Mouse (Mus musculus) midbrain, embryonic 11.5 days (tissue): ENCODE measurements around the gene Shroom1. TPM values are rescaled to one million over a fixed set of nuclear protein-coding genes. Genes with fewer than 3 reads are reported as not detected.

ENCODE experiments used
- ATAC-seq: fragments of 200-750 bp; cut with Nextera tagmentation; 2 replicates; pipeline ENCODE4 v1.8.0; 2017; ENCODE audit warnings: moderate TSS enrichment, moderate library complexity; ENCODE audit not compliant: low FRiP score
- DNase-seq: peaks from one replicate; pipeline ENCODE4 v3.0.0; 2015; ENCODE audit warnings: low spot score; ENCODE audit errors: missing footprints
- H3K27ac ChIP-seq: fragments of 300-500 bp; sonication (generic); 2 replicates; pipeline ENCODE4 v1.5.1; 2014; ENCODE audit warnings: low read depth, low read length
- H3K27me3 ChIP-seq: fragments of 300-500 bp; sonication (generic); 2 replicates; pipeline ENCODE4 v1.6.1; 2014; ENCODE audit warnings: mild to moderate bottlenecking, low read length, moderate library complexity, mixed read lengths; ENCODE audit not compliant: control insufficient read depth, insufficient read depth
- H3K36me3 ChIP-seq: fragments of 300-500 bp; sonication (generic); 2 replicates; pipeline ENCODE4 v1.6.1; 2014; ENCODE audit warnings: mild to moderate bottlenecking, low read length, moderate library complexity, mixed read lengths; ENCODE audit not compliant: control insufficient read depth, insufficient read depth
- H3K4me1 ChIP-seq: fragments of 300-500 bp; sonication (generic); 2 replicates; pipeline ENCODE4 v1.6.1; 2014; ENCODE audit warnings: low read length; ENCODE audit not compliant: control insufficient read depth, insufficient read depth
- H3K4me2 ChIP-seq: fragments of 300-500 bp; sonication (generic); 2 replicates; pipeline ENCODE4 v1.6.1; 2014; ENCODE audit warnings: mild to moderate bottlenecking, moderate library complexity
- H3K4me3 ChIP-seq: fragments of 300-500 bp; sonication (generic); 2 replicates; pipeline ENCODE4 v1.5.1; 2014; ENCODE audit warnings: low read depth, low read length
- H3K9ac ChIP-seq: fragments of 300-500 bp; sonication (generic); 2 replicates; pipeline ENCODE4 v1.6.1; 2014; ENCODE audit warnings: low read length
- H3K9me3 ChIP-seq: fragments of 300-500 bp; sonication (generic); 2 replicates; pipeline ENCODE4 v1.6.1; 2016; ENCODE audit warnings: low read length; ENCODE audit not compliant: control insufficient read depth
- WGBS: fragments of 180-500 bp; shearing (Covaris S2); extraction: QIAGEN DNeasy Blood & Tissue Kit; methylation state at CpG from one replicate; pipeline ENCODE4 v1.1.7; 2014; 5-methylcytosine and 5-hydroxymethylcytosine counted together
- microRNA-seq: library from miRNA; unstranded; fragments of <30 nt; microRNA quantifications from one replicate; pipeline ENCODE4, GENCODE M21; 2017
- polyA plus RNA-seq: library from polyadenylated mRNA; unstranded; fragments of >200 nt; fragmentation: Nextera tagmentation; extraction: Ambion mirVana; gene quantifications from 2 replicates; pipeline ENCODE4 v1.2.1, GENCODE M21; 2014

Shroom1 gene
- polyA plus RNA-seq, 1 experiment from 2014 or later: 1.6 TPM

GRCm38 (mm10) chr11:53508591-53508990 lies 51.6 kb downstream of the Shroom1 start:
- no peak overlapping the region for H3K4me2 ChIP-seq
- H3K27me3 ChIP-seq: no peaks in the 10 kb centered on the region
- no peaks in the 10 kb centered on the region for H3K36me3 ChIP-seq
- H3K9me3 ChIP-seq: no peaks in the 10 kb centered on the region
- H3K9ac ChIP-seq: no peak overlapping the region
- DNase-seq (no peak), ATAC-seq (no peak)
- H3K4me1 ChIP-seq: no peaks in the 10 kb centered on the region
- no peak overlapping the region for H3K4me3 ChIP-seq
- no peak overlapping the region for H3K27ac ChIP-seq
- WGBS: 52% methylated on average over 3 of the region's 3 CpGs

GRCm38 (mm10) chr11:53510351-53510750 lies 53.3 kb downstream of the Shroom1 start:
- Histone ChIP-seq H3K36me3 (no peaks in the 10 kb centered on the region), H3K9ac (no peak overlapping the region), H3K4me2 (no peak overlapping the region), H3K9me3 (no peaks in the 10 kb centered on the region), H3K27me3 (no peaks in the 10 kb centered on the region), H3K27ac (no peak overlapping the region), H3K4me1 (no peaks in the 10 kb centered on the region), H3K4me3 (no peak overlapping the region)
- ATAC-seq (no peak), DNase-seq (no peak)
- WGBS: 59% methylated on average over 5 of the region's 5 CpGs

- Histone ChIP-seq H3K36me3 (no peaks in the 10 kb centered on the region), H3K4me3 (no peak overlapping the region), H3K4me1 (peaks cover 18% of the 10 kb centered on the region), H3K9ac (no peak overlapping the region), H3K27me3 (peaks cover 7% of the 10 kb centered on the region; the same call in 1 of the 2 replicates), H3K27ac (no peak overlapping the region), H3K9me3 (no peaks in the 10 kb centered on the region), H3K4me2 (no peak overlapping the region)
- DNase-seq (no peak), ATAC-seq (no peak)
- 63% methylated on average over 8 of the region's 8 CpGs for WGBS
Observed at GRCm38 (mm10) chr11:53516775-53517627, 60.0 kb downstream of the Shroom1 start.

Small RNAs within 50 kb of the gene (microRNA-seq; reads per million reads assigned to microRNA genes)
- gene Mir6920: not detected

Other genes starting within 250 kb of the Shroom1 start
- gene Hspa4, start 156.7 kb upstream of the Shroom1 start, polyA plus RNA-seq: 111 and 117 TPM in 2 replicates
- gene Zcchc10, start 132.5 kb upstream of the Shroom1 start, polyA plus RNA-seq: 26.9 and 27.3 TPM in 2 replicates
- gene Aff4, start 106.4 kb upstream of the Shroom1 start, polyA plus RNA-seq: 43.5 and 43.7 TPM in 2 replicates
- gene Leap2, start 34.0 kb upstream of the Shroom1 start, polyA plus RNA-seq: 0.66 TPM in 1 of 2 replicates, not detected in the other
- gene Uqcrq, start 26.4 kb upstream of the Shroom1 start, polyA plus RNA-seq: 590 and 635 TPM in 2 replicates
- 2.3 and 3.6 TPM in 2 replicates for gene Gdf9, start 26.2 kb upstream of the Shroom1 start, polyA plus RNA-seq
- not detected in 2 replicates for gene Gm10447, start 95 bp upstream of the Shroom1 start, polyA plus RNA-seq
- not detected in 2 replicates for gene Gm9837, start 13.3 kb downstream of the Shroom1 start, polyA plus RNA-seq
- 0.15 TPM in 1 of 2 replicates, not detected in the other for gene Gm9945, start 23.0 kb downstream of the Shroom1 start, polyA plus RNA-seq
- 0.05 and 0.15 TPM in 2 replicates for gene Sowaha, start 23.1 kb downstream of the Shroom1 start, polyA plus RNA-seq
- gene Sept8, start 62.1 kb downstream of the Shroom1 start, polyA plus RNA-seq: 11.6 and 14.9 TPM in 2 replicates
- gene Kif3a, start 110.2 kb downstream of the Shroom1 start, polyA plus RNA-seq: 87.9 and 96.4 TPM in 2 replicates
- gene Il4, start 161.5 kb downstream of the Shroom1 start, polyA plus RNA-seq: 1.7 and 3.1 TPM in 2 replicates
- not detected in 2 replicates for gene Il13, start 177.5 kb downstream of the Shroom1 start, polyA plus RNA-seq